In the genomic region with DNA sequence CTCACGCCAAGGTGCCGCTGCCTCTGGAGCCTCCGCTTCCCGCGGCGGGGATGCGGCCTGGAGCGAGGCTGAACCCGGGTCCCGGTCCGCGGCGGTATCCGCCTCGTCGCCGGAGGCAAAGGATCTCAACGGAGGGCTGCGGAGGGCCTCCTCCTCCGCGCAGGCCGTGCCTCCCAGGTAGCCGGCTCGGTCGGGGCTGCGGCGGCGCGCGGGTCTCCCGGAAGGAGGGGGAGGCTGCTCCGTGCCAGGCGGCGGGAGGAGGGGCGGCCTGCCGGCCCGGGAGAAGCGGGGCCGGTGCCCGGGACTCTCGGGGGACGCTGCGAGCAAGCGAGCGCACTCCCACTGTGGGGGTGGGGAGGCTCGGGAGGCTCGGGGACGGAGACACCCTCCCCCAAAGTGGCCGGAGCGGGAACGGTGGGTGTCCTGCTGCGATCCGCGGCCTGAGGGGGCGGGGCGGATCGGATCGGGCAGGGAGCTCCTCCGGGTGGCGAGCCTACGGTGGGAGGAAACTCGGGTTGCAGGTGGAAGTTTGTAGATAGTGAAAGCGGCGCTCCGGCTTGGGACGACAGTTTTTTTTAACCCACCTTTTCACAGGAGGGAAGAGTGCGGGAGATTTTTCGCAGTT, we compare ENCODE assay signal across 9 mouse cellular contexts. TPM values are rescaled to one million over a fixed set of nuclear protein-coding genes. Genes with fewer than 3 reads are reported as not detected.
DNase-seq lines count a peak whose midpoint lies in the region; ATAC-seq and TF ChIP-seq lines count a peak whose summit lies in the region.
"Had no signal": no experiment of that assay in that cellular context is flagged by ENCODE, and none has a peak within 500 bp of the region (broad histone marks: within the 10 kb centered on the region; RNA-seq: fewer than 3 reads in every experiment).

No protein-coding gene starts in this region.

- H3K36me3 ChIP-seq in hindbrain, embryonic 10.5 days: peaks cover 28% of the 10 kb centered on the region
- H3K36me3 ChIP-seq in limb, embryonic 10.5 days: peaks cover 39% of the 10 kb centered on the region

- H3K4me3 ChIP-seq in embryonic fibroblast, embryonic 13.5 days (ENCODE audit: insufficient read depth, low read length): peak overlapping the region; percentile 81
- peak overlapping the region; percentile 98 for H3K4me3 ChIP-seq in hindbrain, embryonic 10.5 days
- peak overlapping the region; percentile 100 for H3K4me3 ChIP-seq in limb, embryonic 10.5 days

- peak overlapping the region; percentile 60 for H3K27ac ChIP-seq in embryonic fibroblast, embryonic 13.5 days (ENCODE audit: insufficient read depth, low read length)
- H3K27ac ChIP-seq in hindbrain, embryonic 10.5 days: peak overlapping the region; percentile 92
- peak overlapping the region; percentile 98 for H3K27ac ChIP-seq in limb, embryonic 10.5 days

- TF ChIP-seq CTCF in embryonic fibroblast, embryonic 13.5 days (IDR thresholded peaks at IDR 0.05; ENCODE audit: borderline replicate concordance, insufficient read depth, low read length): no peak

- WGBS in hindbrain, embryonic 10.5 days: under 1% methylated on average over 65 of the region's 68 CpGs
- under 1% methylated on average over 63 of the region's 68 CpGs for WGBS in limb, embryonic 10.5 days

- peak; percentile 48 for ATAC-seq in frontal cortex, adult (ENCODE audit: low TSS enrichment)
- ATAC-seq in megakaryocyte-erythroid progenitor cell, adult 5-6 weeks (replicated peaks; ENCODE audit: low FRiP score, low TSS enrichment, poor library complexity, severe bottlenecking): peak; percentile 62

- H3K27me3 ChIP-seq in hindbrain, embryonic 10.5 days (ENCODE audit: insufficient read depth, poor library complexity, severe bottlenecking): peaks cover 8% of the 10 kb centered on the region; the same call in 1 of the 2 replicates
- H3K27me3 ChIP-seq in limb, embryonic 10.5 days (ENCODE audit: low read depth, poor library complexity, severe bottlenecking): no peaks in the 10 kb centered on the region

- no peaks in the 10 kb centered on the region; the same call in 1 of the 2 replicates for H3K4me1 ChIP-seq in embryonic fibroblast, embryonic 13.5 days (ENCODE audit: control insufficient read depth, insufficient read depth, low read length)
- H3K4me1 ChIP-seq in hindbrain, embryonic 10.5 days (replicated peaks): peaks cover 19% of the 10 kb centered on the region
- H3K4me1 ChIP-seq in limb, embryonic 10.5 days: peaks cover 16% of the 10 kb centered on the region

- no peak for TF ChIP-seq POLR2A in embryonic fibroblast, embryonic 13.5 days (IDR thresholded peaks at IDR 0.05; ENCODE audit: low read depth, low read length)

- H3K9me3 ChIP-seq in hindbrain, embryonic 10.5 days: no peaks in the 10 kb centered on the region
- H3K9me3 ChIP-seq in limb, embryonic 10.5 days (replicated peaks): no peaks in the 10 kb centered on the region

- DNase-seq in frontal cortex, postnatal 36 days (ENCODE audit: low spot score in 2 of 2): no peak
- DNase-seq in adrenal gland, postnatal 36 days: peak; percentile 72 to 85
- no peak for DNase-seq in hindbrain, embryonic 10.5 days (ENCODE audit: low spot score)
- peak; percentile 75 for DNase-seq in limb, embryonic 10.5 days (ENCODE audit: low spot score)
- peak; percentile 53 to 60 for DNase-seq in spleen, adult 18-20 months

RNA-seq across cellular contexts. Expression of gene Msh6, which starts 0.5 kb away (rescaled TPM):
- total RNA-seq in adrenal gland, postnatal 36 days (2021): 10 to 100 TPM; 15.4 to 16.5 TPM
- polyA plus RNA-seq in embryonic fibroblast, embryonic 13.5 days (2011; ENCODE audit: insufficient read length, low read depth, missing spikeins): 36.7 and 45.4 TPM in 2 replicates
- 64.8 and 87.8 TPM in 2 replicates for polyA plus RNA-seq in hindbrain, embryonic 10.5 days (2016; fragmentation: Nextera tagmentation; extraction: Ambion mirVana)
- polyA plus RNA-seq in limb, embryonic 10.5 days (2016; fragmentation: Nextera tagmentation; extraction: Ambion mirVana): 93.6 and 104 TPM in 2 replicates
- 75.4 and 77.6 TPM in 2 replicates for total RNA-seq in megakaryocyte-erythroid progenitor cell, adult 5-6 weeks (2014; fragmentation: Nextera tagmentation)
- total RNA-seq in megakaryocyte-erythroid progenitor cell, adult 5-6 weeks (2017): 138 and 149 TPM in 2 replicates

RNA-seq across cellular contexts. Expression of gene Rpl36-ps4, which starts 54.6 kb away (rescaled TPM):
- not detected for total RNA-seq in adrenal gland, postnatal 36 days (2021)
- not detected in 2 replicates for polyA plus RNA-seq in embryonic fibroblast, embryonic 13.5 days (2011; ENCODE audit: insufficient read length, low read depth, missing spikeins)
- not detected in 2 replicates for polyA plus RNA-seq in hindbrain, embryonic 10.5 days (2016; fragmentation: Nextera tagmentation; extraction: Ambion mirVana)
- polyA plus RNA-seq in limb, embryonic 10.5 days (2016; fragmentation: Nextera tagmentation; extraction: Ambion mirVana): not detected in 2 replicates
- not detected in 2 replicates for total RNA-seq in megakaryocyte-erythroid progenitor cell, adult 5-6 weeks (2014; fragmentation: Nextera tagmentation)
- not detected in 2 replicates for total RNA-seq in megakaryocyte-erythroid progenitor cell, adult 5-6 weeks (2017)
- total RNA-seq: layer of hippocampus, postnatal 36 days had no signal

Comparison
In these comparisons a context has a peak if more than half of its experiments do, and no peak if none do; other contexts are left out.
1. DNase-seq: peak in adrenal gland, postnatal 36 days (2 of 2), limb, embryonic 10.5 days (single experiment) and spleen, adult 18-20 months (2 of 2); none in frontal cortex, postnatal 36 days (0 of 2) and hindbrain, embryonic 10.5 days (single experiment).
2. Peak in every context shown above with its lines, with median percentiles within 50 percentile points of each other: H3K27ac ChIP-seq and H3K4me3 ChIP-seq.